Mouse (Mus musculus) kidney, embryonic 16.5 days (tissue): Measurements from ENCODE around the gene Mrpl55. TPM values are rescaled to one million over a fixed set of nuclear protein-coding genes. Genes with fewer than 3 reads are reported as not detected.

Experiments used
- ATAC-seq: fragments of 200-750 bp; cut with Nextera tagmentation; 2 replicates; pipeline ENCODE4 v1.8.0; 2017; ENCODE audit warnings: moderate TSS enrichment; ENCODE audit not compliant: low FRiP score, low TSS enrichment
- H3K27ac ChIP-seq: fragments of 300-500 bp; sonication (generic); 2 replicates; pipeline ENCODE4 v1.5.1; 2014; ENCODE audit warnings: low read length
- H3K27me3 ChIP-seq: fragments of 300-500 bp; sonication (generic); 2 replicates; pipeline ENCODE4 v1.6.1; 2014; ENCODE audit warnings: low read length, control low read depth, mixed read lengths; ENCODE audit not compliant: insufficient read depth
- H3K36me3 ChIP-seq: fragments of 300-500 bp; sonication (generic); 2 replicates; pipeline ENCODE4 v1.6.1; 2014; ENCODE audit warnings: low read length, control low read depth, mixed read lengths; ENCODE audit not compliant: insufficient read depth
- H3K4me1 ChIP-seq: fragments of 300-500 bp; sonication (generic); 2 replicates; pipeline ENCODE4 v1.6.1; 2014; ENCODE audit warnings: low read length, control low read depth, mixed read lengths; ENCODE audit not compliant: insufficient read depth
- H3K4me2 ChIP-seq: fragments of 300-500 bp; sonication (generic); replicated peaks from 2 replicates; pipeline ENCODE4 v1.6.1; 2014; ENCODE audit warnings: low read depth, low read length
- H3K4me3 ChIP-seq: fragments of 300-500 bp; sonication (generic); 2 replicates; pipeline ENCODE4 v1.5.1; 2014; ENCODE audit warnings: mild to moderate bottlenecking, low read length
- H3K9ac ChIP-seq: fragments of 300-500 bp; sonication (generic); replicated peaks from 2 replicates; pipeline ENCODE4 v1.6.1; 2014; ENCODE audit warnings: low read length
- H3K9me3 ChIP-seq: fragments of 300-500 bp; sonication (generic); 2 replicates; pipeline ENCODE4 v1.6.1; 2016; ENCODE audit warnings: low read length, control low read depth
- WGBS: fragments of 180-500 bp; shearing (Covaris S2); extraction: QIAGEN DNeasy Blood & Tissue Kit; methylation state at CpG from one replicate; pipeline ENCODE4 v1.1.7; 2014; 5-methylcytosine and 5-hydroxymethylcytosine counted together
- polyA plus RNA-seq: library from polyadenylated mRNA; unstranded; fragments of >200 nt; fragmentation: Nextera tagmentation; extraction: Ambion mirVana; gene quantifications from 2 replicates; pipeline ENCODE4 v1.2.1, GENCODE M21; 2015

Gene Mrpl55
- polyA plus RNA-seq, 1 experiment from 2014 or later = 104 TPM

DNA sequence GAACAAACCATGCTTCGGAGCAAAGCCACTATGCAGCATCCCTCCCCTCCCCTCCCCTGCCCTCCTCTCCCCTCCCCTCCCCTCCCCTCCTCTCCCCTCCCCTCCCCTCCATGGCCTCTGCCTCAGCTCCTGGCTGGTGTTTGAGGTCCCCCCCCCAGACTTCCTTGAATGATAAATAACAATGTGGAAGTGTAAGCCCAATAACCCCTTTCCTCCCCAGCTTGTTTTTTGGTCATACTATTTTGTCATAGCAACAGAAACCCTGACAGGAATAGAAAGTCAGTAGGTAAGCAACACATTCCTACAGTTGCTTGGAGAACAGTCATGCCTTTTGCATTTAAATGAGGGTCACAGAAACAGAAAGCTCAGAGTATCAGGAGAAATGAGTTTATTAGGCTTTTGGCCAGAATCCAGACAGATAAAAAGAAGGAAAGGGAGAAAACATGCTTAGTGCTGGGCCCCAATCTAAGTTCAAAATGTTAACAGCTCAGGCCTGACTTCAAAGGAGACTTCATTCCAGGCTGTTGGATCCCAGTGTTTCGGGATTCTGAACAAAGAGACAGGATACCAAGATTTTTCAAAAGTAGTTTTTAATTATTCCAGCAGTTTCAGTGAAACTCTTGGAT lies 36.6 kb upstream of the Mrpl55 start:
- Histone ChIP-seq H3K4me3 (no peak overlapping the region), H3K27ac (peak overlapping the region; percentile 19; the same call in 1 of the 2 replicates), H3K9ac (no peak overlapping the region), H3K27me3 (no peaks in the 10 kb centered on the region), H3K9me3 (no peaks in the 10 kb centered on the region), H3K4me2 (no peak overlapping the region), H3K4me1 (peaks cover 13% of the 10 kb centered on the region), H3K36me3 (no peaks in the 10 kb centered on the region)
- no peak for ATAC-seq
- 47% methylated on average over 2 of the region's 2 CpGs for WGBS

DNA sequence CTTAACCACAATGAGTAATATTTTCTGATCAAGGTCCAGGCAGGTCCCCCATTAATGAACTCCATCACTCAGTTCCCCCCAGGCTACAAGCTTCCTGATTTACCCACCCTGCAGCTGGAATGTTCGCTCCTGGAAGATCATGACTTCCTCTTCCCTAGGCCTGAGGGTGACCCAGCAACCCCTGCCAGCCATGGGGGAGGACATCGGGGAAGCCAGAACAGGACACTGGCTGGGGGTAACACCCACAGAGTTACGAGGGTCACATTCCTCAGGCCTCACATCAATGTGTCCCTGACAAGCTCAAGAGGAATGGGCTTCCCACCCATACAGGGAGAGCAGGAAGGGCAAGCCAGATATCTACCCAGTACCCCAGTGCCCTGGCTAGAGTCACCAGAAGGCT lies 32.5 kb upstream of the Mrpl55 start:
- Histone ChIP-seq H3K4me1 (no peaks in the 10 kb centered on the region), H3K4me3 (no peak overlapping the region), H3K36me3 (no peaks in the 10 kb centered on the region), H3K27me3 (peaks cover 5% of the 10 kb centered on the region), H3K9me3 (no peaks in the 10 kb centered on the region), H3K4me2 (no peak overlapping the region), H3K9ac (no peak overlapping the region), H3K27ac (no peak overlapping the region)
- 34% methylated on average over 3 of the region's 3 CpGs for WGBS
- no peak for ATAC-seq

DNA sequence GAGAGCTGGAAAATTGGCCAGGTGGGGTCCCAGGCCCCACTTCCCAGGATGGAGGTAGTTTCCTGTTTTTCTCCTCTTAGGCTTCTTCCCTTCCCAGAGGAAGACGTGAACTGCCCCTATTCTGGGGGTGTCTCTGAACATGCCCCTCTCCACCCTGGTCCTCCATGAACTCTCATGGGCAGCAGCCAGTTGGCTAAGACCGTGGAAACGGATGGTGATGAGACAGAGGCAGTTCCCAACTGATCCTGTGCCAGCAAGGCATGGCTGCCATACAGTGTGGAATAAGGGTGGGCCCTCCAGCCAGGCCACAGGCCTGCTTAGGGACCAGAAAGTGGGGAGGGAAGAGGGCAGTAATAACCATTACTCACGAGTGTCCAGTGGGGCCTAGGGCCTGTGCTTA lies 31.7 kb upstream of the Mrpl55 start:
- no peak for ATAC-seq
- H3K4me2 ChIP-seq = no peak overlapping the region
- H3K4me3 ChIP-seq = no peak overlapping the region
- no peaks in the 10 kb centered on the region for H3K36me3 ChIP-seq
- WGBS = 63% methylated on average over 4 of the region's 4 CpGs
- no peak overlapping the region for H3K27ac ChIP-seq
- no peak overlapping the region for H3K9ac ChIP-seq
- peaks cover 12% of the 10 kb centered on the region for H3K27me3 ChIP-seq
- no peaks in the 10 kb centered on the region for H3K4me1 ChIP-seq
- H3K9me3 ChIP-seq = no peaks in the 10 kb centered on the region

DNA sequence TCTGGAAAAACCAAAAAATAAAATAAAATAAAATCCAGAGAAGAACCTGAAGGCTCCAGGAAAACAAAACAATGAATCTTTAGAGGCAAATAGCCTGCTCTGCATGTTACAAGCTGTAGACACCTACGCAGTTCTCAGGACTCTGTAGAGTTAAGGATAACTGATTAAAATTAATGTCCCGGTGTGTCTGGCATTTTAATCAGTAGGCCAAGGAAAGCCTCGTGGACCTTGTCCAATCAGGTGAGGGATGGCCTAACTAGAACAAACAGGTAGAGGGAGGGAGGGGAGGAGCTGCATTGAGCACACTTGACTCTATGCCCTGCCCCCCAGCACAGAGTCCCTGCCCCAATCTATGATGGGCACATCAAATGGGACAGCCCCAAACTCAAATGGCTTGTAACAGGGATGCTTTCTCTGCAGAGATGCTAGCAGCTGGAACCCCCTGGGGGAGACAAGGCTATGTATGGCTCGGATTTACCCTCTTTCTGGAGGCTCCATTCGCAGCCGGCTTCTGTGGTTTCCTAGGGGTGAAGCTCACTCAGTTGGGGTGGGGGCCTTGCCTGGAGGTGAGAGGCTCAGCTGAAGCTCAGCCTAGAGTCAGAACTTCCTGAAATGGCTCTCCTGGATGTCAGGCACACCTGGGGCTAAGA lies 28.0 kb upstream of the Mrpl55 start:
- 56% methylated on average over 6 of the region's 6 CpGs for WGBS
- H3K4me3 ChIP-seq = no peak overlapping the region
- no peak overlapping the region for H3K27ac ChIP-seq
- no peak overlapping the region for H3K9ac ChIP-seq
- H3K4me1 ChIP-seq = 0 out of 2 replicates have a peak, but pooled peaks cover 9% of the 10 kb centered on the region
- H3K4me2 ChIP-seq = no peak overlapping the region
- no peak for ATAC-seq
- no peaks in the 10 kb centered on the region for H3K9me3 ChIP-seq
- H3K36me3 ChIP-seq = no peaks in the 10 kb centered on the region
- peaks cover 50% of the 10 kb centered on the region for H3K27me3 ChIP-seq

DNA sequence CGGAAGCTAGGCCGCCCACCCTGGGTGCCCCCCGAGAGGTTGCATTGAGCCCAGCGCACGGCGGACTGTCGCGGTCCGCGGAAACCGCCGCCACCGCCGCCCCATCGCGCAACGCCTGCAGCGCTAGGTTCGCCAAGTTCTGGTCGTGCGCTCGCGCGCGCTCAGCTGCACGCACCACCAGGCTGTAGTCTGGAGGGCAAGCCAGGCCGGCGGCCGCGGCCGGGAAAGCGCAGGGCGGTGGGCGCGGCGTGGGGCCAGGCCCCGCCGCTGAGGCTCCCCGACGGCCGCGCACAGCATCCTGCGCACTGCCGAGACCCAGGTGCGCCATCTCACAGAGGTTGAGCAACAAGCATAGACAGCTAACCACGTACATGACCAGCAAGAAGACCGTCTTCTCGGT lies 25.8 kb upstream of the Mrpl55 start:
- Histone ChIP-seq H3K27me3 (peaks cover 54% of the 10 kb centered on the region), H3K4me2 (peak overlapping the region; percentile 28), H3K27ac (no peak overlapping the region), H3K4me1 (0 out of 2 replicates have a peak, but pooled peaks cover 9% of the 10 kb centered on the region), H3K9me3 (no peaks in the 10 kb centered on the region), H3K36me3 (no peaks in the 10 kb centered on the region), H3K9ac (no peak overlapping the region), H3K4me3 (peak overlapping the region; percentile 28)
- WGBS = 2% methylated on average over 48 of the region's 48 CpGs
- ATAC-seq = no peak

DNA sequence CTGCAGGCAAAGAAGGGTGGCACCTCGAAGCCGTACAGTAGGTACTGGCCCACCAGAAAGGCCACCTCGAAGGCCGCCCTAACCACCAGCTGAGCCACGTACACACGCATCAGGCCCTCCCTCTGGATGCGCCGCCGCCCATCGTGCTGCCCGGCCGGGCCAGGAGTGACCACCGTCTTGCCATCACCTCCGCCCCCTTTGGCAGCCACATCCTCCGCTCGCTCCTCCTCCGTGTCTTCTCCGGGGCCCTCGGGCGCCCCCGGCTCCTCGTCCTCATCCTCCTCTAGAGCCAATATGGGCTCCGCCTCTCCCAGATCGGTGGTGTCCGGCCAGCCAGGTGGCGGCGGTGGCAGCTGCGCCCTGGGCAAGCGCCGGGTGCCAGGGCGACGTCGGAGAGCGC lies 25.4 kb upstream of the Mrpl55 start:
- no peak for ATAC-seq
- WGBS = 10% methylated on average over 31 of the region's 34 CpGs
- Histone ChIP-seq H3K9ac (no peak overlapping the region), H3K27ac (no peak overlapping the region), H3K36me3 (no peaks in the 10 kb centered on the region), H3K9me3 (no peaks in the 10 kb centered on the region), H3K4me1 (0 out of 2 replicates have a peak, but pooled peaks cover 9% of the 10 kb centered on the region), H3K27me3 (peaks cover 54% of the 10 kb centered on the region), H3K4me3 (peak overlapping the region; percentile 28), H3K4me2 (peak overlapping the region; percentile 28)

DNA sequence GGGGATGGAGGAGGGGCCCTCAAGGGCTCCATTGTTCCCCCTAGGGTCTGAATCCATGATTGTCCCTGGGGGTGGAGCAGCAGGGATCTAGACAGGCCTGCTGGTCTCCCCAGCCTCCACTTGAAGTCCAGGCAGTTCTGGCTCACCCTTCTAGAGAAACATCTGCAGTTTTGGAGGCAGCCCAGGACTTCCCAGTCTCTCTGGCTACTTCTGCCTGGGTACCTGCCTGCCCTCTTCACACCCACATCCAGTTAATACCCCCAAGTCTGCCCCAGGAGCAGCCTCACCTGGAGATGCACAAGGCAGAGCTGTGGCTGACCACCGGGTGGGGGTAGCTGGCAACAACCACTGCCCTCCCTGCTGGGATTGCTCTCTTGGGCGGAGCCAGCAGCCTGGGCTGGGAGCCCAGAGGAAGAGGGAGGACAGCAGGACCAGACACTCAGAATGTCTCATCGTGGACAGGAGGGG lies 19.4 kb upstream of the Mrpl55 start, which contains the start of gene Gjc2:
Gene Gjc2, minus strand, starts transcription at position 350 of the 468 bp plus-strand sequence.
- Histone ChIP-seq H3K9me3 (no peaks in the 10 kb centered on the region), H3K4me3 (no peak within 1 kb of the TSS), H3K36me3 (peaks cover 11% of the 10 kb centered on the region; the same call in 1 of the 2 replicates), H3K27me3 (peaks cover 18% of the 10 kb centered on the region), H3K4me1 (peaks cover 11% of the 10 kb centered on the region; the same call in 1 of the 2 replicates), H3K9ac (peak within 1 kb of the TSS; percentile 7; the same call in 1 of the 2 replicates), H3K27ac (peak within 1 kb of the TSS; percentile 23; the same call in 1 of the 2 replicates), H3K4me2 (no peak within 1 kb of the TSS)
- ATAC-seq = peak; percentile 44
- WGBS = 35% methylated on average over 3 of the region's 3 CpGs

DNA sequence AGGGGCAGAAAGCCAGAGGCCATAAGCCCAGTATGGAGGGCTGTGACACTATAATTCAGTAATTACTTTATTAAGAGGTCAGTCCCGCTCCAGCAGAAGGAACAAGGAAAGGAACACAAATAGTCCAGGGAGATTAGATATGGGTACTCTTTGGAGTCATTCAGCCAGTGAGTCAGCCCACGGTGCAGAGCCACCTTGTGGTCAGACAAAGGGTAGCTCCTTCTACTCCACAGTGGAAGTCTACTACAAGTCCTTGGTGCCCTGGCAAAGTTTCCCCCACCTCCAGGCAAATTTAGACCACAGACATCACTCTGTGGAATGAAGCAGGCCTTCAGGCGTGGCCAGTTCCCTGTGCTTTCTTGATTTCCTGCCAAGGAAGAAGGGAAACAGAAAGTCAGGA lies 18.5 kb upstream of the Mrpl55 start:
- Histone ChIP-seq H3K27me3 (peaks cover 9% of the 10 kb centered on the region), H3K4me3 (no peak overlapping the region), H3K9me3 (no peaks in the 10 kb centered on the region), H3K27ac (no peak overlapping the region), H3K36me3 (peaks cover 11% of the 10 kb centered on the region; the same call in 1 of the 2 replicates), H3K4me2 (no peak overlapping the region), H3K9ac (peak overlapping the region; percentile 7; the same call in 1 of the 2 replicates), H3K4me1 (peaks cover 11% of the 10 kb centered on the region; the same call in 1 of the 2 replicates)
- WGBS = 43% methylated on average over 3 of the region's 3 CpGs
- no peak for ATAC-seq

- no peak overlapping the region for H3K4me2 ChIP-seq
- WGBS = 85% methylated on average over 5 of the region's 5 CpGs
- ATAC-seq = no peak
These were observed 16.8 kb upstream of the Mrpl55 start for GRCm38 (mm10) chr11:59185490-59185889.

GRCm38 (mm10) chr11:59187706-59188105 lies 14.6 kb upstream of the Mrpl55 start:
- H3K27ac ChIP-seq = no peak overlapping the region
- no peaks in the 10 kb centered on the region for H3K9me3 ChIP-seq
- no peak overlapping the region for H3K4me2 ChIP-seq
- peaks cover 11% of the 10 kb centered on the region; the same call in 1 of the 2 replicates for H3K36me3 ChIP-seq
- no peak for ATAC-seq
- H3K9ac ChIP-seq = no peak overlapping the region
- peaks cover 15% of the 10 kb centered on the region for H3K4me1 ChIP-seq
- no peak overlapping the region for H3K4me3 ChIP-seq
- H3K27me3 ChIP-seq = no peaks in the 10 kb centered on the region
- 39% methylated on average over 6 of the region's 6 CpGs for WGBS

More at GRCm38 (mm10) chr11:59185490-59185889, 16.8 kb upstream of the Mrpl55 start:
- Histone ChIP-seq H3K9me3 (no peaks in the 10 kb centered on the region), H3K27me3 (no peaks in the 10 kb centered on the region), H3K36me3 (peaks cover 11% of the 10 kb centered on the region; the same call in 1 of the 2 replicates), H3K4me1 (peaks cover 11% of the 10 kb centered on the region; the same call in 1 of the 2 replicates), H3K4me3 (no peak overlapping the region), H3K9ac (no peak overlapping the region), H3K27ac (no peak overlapping the region)
